Mouse (Mus musculus) heart, adult 2 months (tissue): ENCODE results near the gene Gipc1.

Experiments
- CTCF ChIP-seq: fragments of 200-600 bp; IDR thresholded peaks from 2 replicates; pipeline ENCODE4 v1.8.1; 2022; ENCODE audit warnings: antibody characterized with exemption, mild to moderate bottlenecking, moderate library complexity
- EP300 ChIP-seq: fragments of 200-500 bp; IDR thresholded peaks from 2 replicates; pipeline ENCODE4 v1.6.1; 2011; ENCODE audit warnings: low read depth, low read length, control low read depth; ENCODE audit not compliant: insufficient read depth
- POLR2A ChIP-seq: fragments of 200-500 bp; IDR thresholded peaks from 2 replicates; pipeline ENCODE4 v1.6.1; 2011; ENCODE audit warnings: mild to moderate bottlenecking, low read depth, low read length, control low read depth; ENCODE audit not compliant: insufficient read depth

DNA sequence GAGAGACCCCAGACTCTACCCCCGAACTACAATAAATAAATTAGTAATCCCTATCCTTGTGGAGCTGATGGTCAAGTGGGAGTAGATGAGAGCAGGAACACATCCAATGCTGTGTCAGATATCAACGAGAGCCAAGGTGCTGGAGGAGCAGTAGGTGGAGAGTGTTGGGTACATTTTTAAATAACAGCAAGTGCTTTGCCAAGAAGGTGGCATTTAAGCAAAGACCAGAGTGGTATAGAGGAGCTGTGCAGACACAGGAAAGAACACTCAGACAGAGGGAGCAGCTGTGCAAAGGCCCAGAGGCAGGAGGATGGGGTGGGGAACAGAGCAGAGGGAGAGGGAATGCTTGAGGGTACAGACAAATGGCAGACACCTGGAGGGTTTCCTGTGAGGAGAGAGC, 35.4 kb upstream of the Gipc1 start:
- no peak for TF ChIP-seq CTCF
- no peak for TF ChIP-seq POLR2A
- TF ChIP-seq EP300, result no peak
